Comparison of ENCODE assay signal across 9 mouse cellular contexts in genomic region chr12:80034963-80035411, GRCm38 (mm10).
DNase-seq lines count a peak whose midpoint lies in the region; ATAC-seq and TF ChIP-seq lines count a peak whose summit lies in the region.
"Had no signal": no experiment of that assay in that cellular context is flagged by ENCODE, and none has a peak within 500 bp of the region (broad histone marks: within the 10 kb centered on the region; RNA-seq: fewer than 3 reads in every experiment).

No protein-coding gene starts in this region.

- no peak for TF ChIP-seq EP300 in lung, postnatal 0 days (IDR thresholded peaks at IDR 0.05)

- H3K36me3 ChIP-seq in kidney, embryonic 15.5 days: no peaks in the 10 kb centered on the region
- no peaks in the 10 kb centered on the region for H3K36me3 ChIP-seq in G1E (replicated peaks)
- H3K36me3 ChIP-seq in embryonic facial prominence, embryonic 15.5 days: no peaks in the 10 kb centered on the region
- no peaks in the 10 kb centered on the region for H3K36me3 ChIP-seq in liver, embryonic 13.5 days
- H3K36me3 ChIP-seq in hindbrain, embryonic 13.5 days: no peaks in the 10 kb centered on the region
- H3K36me3 ChIP-seq in lung, postnatal 0 days (ENCODE audit: insufficient read depth, low read length): no peaks in the 10 kb centered on the region
- H3K36me3 ChIP-seq: midbrain, embryonic 13.5 days had no signal

- no peaks in the 10 kb centered on the region for H3K27me3 ChIP-seq in kidney, embryonic 15.5 days
- H3K27me3 ChIP-seq in G1E (ENCODE audit: insufficient read depth, low read length): peaks cover 6% of the 10 kb centered on the region; the same call in 1 of the 2 replicates
- H3K27me3 ChIP-seq in embryonic facial prominence, embryonic 15.5 days: no peaks in the 10 kb centered on the region
- H3K27me3 ChIP-seq in liver, embryonic 13.5 days: no peaks in the 10 kb centered on the region
- H3K27me3 ChIP-seq in hindbrain, embryonic 13.5 days: no peaks in the 10 kb centered on the region
- no peaks in the 10 kb centered on the region for H3K27me3 ChIP-seq in lung, postnatal 0 days (replicated peaks; ENCODE audit: insufficient read depth, low read length)
- H3K27me3 ChIP-seq: midbrain, embryonic 13.5 days had no signal

- peak; percentile 14 for DNase-seq in kidney, adult 11 months
- DNase-seq in G1E (ENCODE audit: low spot score): no peak
- peak; percentile 48 for DNase-seq in liver, embryonic 13.5 days
- DNase-seq in lung, postnatal 0 days (ENCODE audit: low spot score): no peak

- ATAC-seq in kidney, embryonic 15.5 days (replicated peaks; ENCODE audit: low FRiP score): no peak; the same call in 1 of the 2 replicates
- ATAC-seq in G1E (ENCODE audit: extremely low read depth, insufficient number of reproducible peaks, low FRiP score, poor library complexity, severe bottlenecking): no peak
- ATAC-seq in embryonic facial prominence, embryonic 15.5 days (ENCODE audit: insufficient number of reproducible peaks, low FRiP score, low TSS enrichment, low read depth): 0 out of 2 replicates have a peak, but pooled peaks have one; percentile 63
- ATAC-seq in liver, embryonic 13.5 days (ENCODE audit: low read depth): peak; percentile 68
- ATAC-seq in hindbrain, embryonic 13.5 days (ENCODE audit: low FRiP score): no peak
- no peak for ATAC-seq in frontal cortex, adult (ENCODE audit: low TSS enrichment)
- ATAC-seq in lung, postnatal 0 days: no peak
- ATAC-seq: midbrain, embryonic 13.5 days had no signal

- H3K9ac ChIP-seq in kidney, embryonic 15.5 days: no peak overlapping the region
- H3K9ac ChIP-seq in embryonic facial prominence, embryonic 15.5 days: no peak overlapping the region
- peak overlapping the region; percentile 49 for H3K9ac ChIP-seq in liver, embryonic 13.5 days
- H3K9ac ChIP-seq in hindbrain, embryonic 13.5 days: no peak overlapping the region
- H3K9ac ChIP-seq in lung, postnatal 0 days (replicated peaks; ENCODE audit: low read depth): no peak overlapping the region
- H3K9ac ChIP-seq: midbrain, embryonic 13.5 days had no signal

- TF ChIP-seq CTCF in G1E (IDR thresholded peaks at IDR 0.05; ENCODE audit: low read depth, low read length): no peak
- no peak for TF ChIP-seq CTCF in lung, postnatal 0 days (IDR thresholded peaks at IDR 0.05)

- peaks cover 19% of the 10 kb centered on the region for H3K4me1 ChIP-seq in kidney, embryonic 15.5 days
- H3K4me1 ChIP-seq in G1E (ENCODE audit: insufficient read depth, low read depth, low read length): peaks cover 64% of the 10 kb centered on the region
- peaks cover 42% of the 10 kb centered on the region for H3K4me1 ChIP-seq in embryonic facial prominence, embryonic 15.5 days
- H3K4me1 ChIP-seq in liver, embryonic 13.5 days (replicated peaks): peaks cover 58% of the 10 kb centered on the region
- 0 out of 2 replicates have a peak, but pooled peaks cover 5% of the 10 kb centered on the region for H3K4me1 ChIP-seq in hindbrain, embryonic 13.5 days (replicated peaks)
- no peaks in the 10 kb centered on the region for H3K4me1 ChIP-seq in lung, postnatal 0 days (ENCODE audit: insufficient read depth, low read depth, low read length)

- H3K27ac ChIP-seq in kidney, embryonic 15.5 days: no peak overlapping the region
- H3K27ac ChIP-seq in embryonic facial prominence, embryonic 15.5 days (replicated peaks): peak overlapping the region; percentile 48
- H3K27ac ChIP-seq in liver, embryonic 13.5 days: peak overlapping the region; percentile 86
- H3K27ac ChIP-seq in hindbrain, embryonic 13.5 days: no peak overlapping the region
- no peak overlapping the region for H3K27ac ChIP-seq in lung, postnatal 0 days (ENCODE audit: low read length)
- H3K27ac ChIP-seq: midbrain, embryonic 13.5 days had no signal

- no peak overlapping the region for H3K4me3 ChIP-seq in kidney, embryonic 15.5 days (replicated peaks)
- H3K4me3 ChIP-seq in G1E (ENCODE audit: low read depth, low read length): peak overlapping the region; percentile 24; the same call in 1 of the 2 replicates
- no peak overlapping the region for H3K4me3 ChIP-seq in embryonic facial prominence, embryonic 15.5 days (replicated peaks)
- no peak overlapping the region for H3K4me3 ChIP-seq in liver, embryonic 13.5 days (replicated peaks)
- no peak overlapping the region for H3K4me3 ChIP-seq in hindbrain, embryonic 13.5 days
- H3K4me3 ChIP-seq in lung, postnatal 0 days (ENCODE audit: low read depth, low read length): no peak overlapping the region
- H3K4me3 ChIP-seq: midbrain, embryonic 13.5 days had no signal

- H3K9me3 ChIP-seq in kidney, embryonic 15.5 days (replicated peaks): no peaks in the 10 kb centered on the region
- no peaks in the 10 kb centered on the region for H3K9me3 ChIP-seq in G1E (replicated peaks)
- no peaks in the 10 kb centered on the region for H3K9me3 ChIP-seq in embryonic facial prominence, embryonic 15.5 days (replicated peaks)
- H3K9me3 ChIP-seq in liver, embryonic 13.5 days (replicated peaks): no peaks in the 10 kb centered on the region
- no peaks in the 10 kb centered on the region for H3K9me3 ChIP-seq in hindbrain, embryonic 13.5 days
- no peaks in the 10 kb centered on the region for H3K9me3 ChIP-seq in lung, postnatal 0 days (ENCODE audit: low read length)
- H3K9me3 ChIP-seq: midbrain, embryonic 13.5 days had no signal

- H3K4me2 ChIP-seq in kidney, embryonic 15.5 days: no peak overlapping the region
- H3K4me2 ChIP-seq in embryonic facial prominence, embryonic 15.5 days (replicated peaks): no peak overlapping the region
- peak overlapping the region; percentile 45 for H3K4me2 ChIP-seq in liver, embryonic 13.5 days
- no peak overlapping the region for H3K4me2 ChIP-seq in hindbrain, embryonic 13.5 days
- no peak overlapping the region for H3K4me2 ChIP-seq in lung, postnatal 0 days (replicated peaks; ENCODE audit: low read depth, low read length)
- H3K4me2 ChIP-seq: midbrain, embryonic 13.5 days had no signal

- 48% methylated on average over 4 of the region's 4 CpGs for WGBS in kidney, embryonic 15.5 days
- WGBS in embryonic facial prominence, embryonic 15.5 days: 36% methylated on average over 4 of the region's 4 CpGs
- 46% methylated on average over 4 of the region's 4 CpGs for WGBS in liver, embryonic 13.5 days (ENCODE audit: insufficient replicate concordance)
- WGBS in hindbrain, embryonic 13.5 days: 52% methylated on average over 4 of the region's 4 CpGs
- WGBS in lung, postnatal 0 days: 48% methylated on average over 4 of the region's 4 CpGs

Comparison
In these comparisons a context has a peak if more than half of its experiments do, and no peak if none do; other contexts are left out.
1. DNase-seq: peak in kidney, adult 11 months (single experiment) and liver, embryonic 13.5 days (single experiment); none in G1E (single experiment) and lung, postnatal 0 days (single experiment).
2. ATAC-seq: peak in embryonic facial prominence, embryonic 15.5 days (single experiment) and liver, embryonic 13.5 days (single experiment); none in kidney, embryonic 15.5 days (single experiment), G1E (single experiment), hindbrain, embryonic 13.5 days (single experiment), frontal cortex, adult (single experiment) and lung, postnatal 0 days (single experiment).
3. H3K27ac ChIP-seq: peak in embryonic facial prominence, embryonic 15.5 days (single experiment) and liver, embryonic 13.5 days (single experiment); none in kidney, embryonic 15.5 days (single experiment), hindbrain, embryonic 13.5 days (single experiment) and lung, postnatal 0 days (single experiment).